Mouse (Mus musculus) intestine, embryonic 16.5 days (tissue): ENCODE measurements around the gene Smc1b. TPM values are rescaled to one million over a fixed set of nuclear protein-coding genes. Genes with fewer than 3 reads are reported as not detected.

ENCODE experiments used
- ATAC-seq: fragments of 200-750 bp; cut with Nextera tagmentation; 2 replicates; pipeline ENCODE4 v1.8.0; 2017; ENCODE audit warnings: moderate TSS enrichment, moderate library complexity
- H3K27ac ChIP-seq: fragments of 300-500 bp; sonication (generic); 2 replicates; pipeline ENCODE4 v1.5.1; 2014; ENCODE audit warnings: mild to moderate bottlenecking, low read length
- H3K27me3 ChIP-seq: fragments of 300-500 bp; sonication (generic); replicated peaks from 2 replicates; pipeline ENCODE4 v1.6.1; 2014; ENCODE audit warnings: low read length, control low read depth, mixed read lengths; ENCODE audit not compliant: control insufficient read depth, insufficient read depth
- H3K36me3 ChIP-seq: fragments of 300-500 bp; sonication (generic); 2 replicates; pipeline ENCODE4 v1.6.1; 2014; ENCODE audit warnings: low read length, control low read depth; ENCODE audit not compliant: control insufficient read depth, insufficient read depth
- H3K4me1 ChIP-seq: fragments of 300-500 bp; sonication (generic); 2 replicates; pipeline ENCODE4 v1.6.1; 2014; ENCODE audit warnings: low read length, control low read depth, mixed read lengths; ENCODE audit not compliant: control insufficient read depth, insufficient read depth
- H3K4me2 ChIP-seq: fragments of 300-500 bp; sonication (generic); 2 replicates; pipeline ENCODE4 v1.6.1; 2014; ENCODE audit warnings: low read depth, low read length, control low read depth
- H3K4me3 ChIP-seq: fragments of 300-500 bp; sonication (generic); 2 replicates; pipeline ENCODE4 v1.5.1; 2014; ENCODE audit warnings: mild to moderate bottlenecking, low read length
- H3K9ac ChIP-seq: fragments of 300-500 bp; sonication (generic); 2 replicates; pipeline ENCODE4 v1.6.1; 2014; ENCODE audit warnings: low read depth, low read length
- H3K9me3 ChIP-seq: fragments of 300-500 bp; sonication (generic); 2 replicates; pipeline ENCODE4 v1.6.1; 2016; ENCODE audit warnings: low read length, control low read depth; ENCODE audit not compliant: control insufficient read depth
- WGBS: fragments of 180-500 bp; shearing (Covaris S2); extraction: QIAGEN DNeasy Blood & Tissue Kit; methylation state at CpG from one replicate; pipeline ENCODE4 v1.1.7; 2014; 5-methylcytosine and 5-hydroxymethylcytosine counted together
- polyA plus RNA-seq: library from polyadenylated mRNA; unstranded; fragments of >200 nt; fragmentation: Nextera tagmentation; extraction: Ambion mirVana; gene quantifications from 2 replicates; pipeline ENCODE4 v1.2.1, GENCODE M21; 2015

Smc1b gene
- polyA plus RNA-seq = 0.13 and 0.17 TPM in 2 replicates

DNA sequence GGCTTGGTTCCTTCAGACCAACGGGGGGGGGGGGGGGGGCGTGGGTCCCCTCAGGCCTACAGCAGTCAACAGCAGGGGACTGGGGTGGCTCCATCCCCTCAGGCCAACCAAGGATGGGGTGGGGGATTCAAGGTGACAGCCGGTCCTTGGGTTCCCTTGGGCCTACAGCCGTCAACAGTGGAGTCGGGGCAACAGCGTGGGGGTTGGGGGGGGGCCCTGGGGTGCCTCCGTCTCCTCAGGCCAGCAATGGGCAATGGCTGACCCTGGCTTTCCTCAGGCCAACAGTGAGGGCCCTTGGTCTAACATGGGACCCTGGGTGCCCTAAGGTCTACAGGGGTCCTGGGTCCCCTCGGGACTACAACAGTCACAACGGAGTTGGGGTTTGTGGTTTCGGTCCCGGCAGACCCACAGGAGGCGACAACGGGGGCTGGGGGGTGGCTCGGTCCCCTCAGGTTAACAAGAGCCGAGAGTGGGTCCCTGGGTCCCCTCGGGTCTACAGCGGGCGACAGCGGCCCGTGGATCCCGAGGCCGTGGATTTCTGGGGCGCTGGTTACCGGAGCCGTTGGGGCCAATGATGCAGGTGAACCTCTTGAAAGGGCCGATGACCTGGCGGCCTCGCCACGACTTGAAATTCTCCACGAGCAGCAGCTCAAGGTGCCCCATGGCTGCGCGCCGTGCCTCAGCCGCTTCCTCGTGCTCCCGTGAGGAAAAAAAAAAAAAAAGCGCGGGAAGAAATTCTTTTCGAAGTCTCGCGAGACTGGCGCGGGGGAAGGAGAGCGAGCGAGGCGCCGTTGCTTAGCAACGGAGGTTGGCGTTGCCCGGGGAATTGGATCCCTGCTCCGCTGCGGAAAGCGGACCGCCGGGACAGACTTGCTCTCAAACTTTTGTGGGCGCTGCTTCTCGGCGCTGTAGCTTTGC, at the start of gene Smc1b, which contains the start of gene Ribc2:
Smc1b (minus strand) TSS at position 690 of the 918 bp plus-strand sequence.
Ribc2 (plus strand) TSS at position 804 of the 918 bp plus-strand sequence.
- Histone ChIP-seq H3K27ac (no peak within 1 kb of the TSS), H3K4me2 (peak within 1 kb of the TSS; percentile 55), H3K4me1 (peaks cover 4% of the 10 kb centered on the region; the same call in 1 of the 2 replicates), H3K4me3 (peak within 1 kb of the TSS; percentile 40), H3K27me3 (no peaks in the 10 kb centered on the region), H3K36me3 (no peaks in the 10 kb centered on the region), H3K9ac (no peak within 1 kb of the TSS), H3K9me3 (0 out of 2 replicates have a peak, but pooled peaks cover 2% of the 10 kb centered on the region)
- peak; percentile 48 for ATAC-seq
- 30% methylated on average over 56 of the region's 58 CpGs for WGBS

DNA sequence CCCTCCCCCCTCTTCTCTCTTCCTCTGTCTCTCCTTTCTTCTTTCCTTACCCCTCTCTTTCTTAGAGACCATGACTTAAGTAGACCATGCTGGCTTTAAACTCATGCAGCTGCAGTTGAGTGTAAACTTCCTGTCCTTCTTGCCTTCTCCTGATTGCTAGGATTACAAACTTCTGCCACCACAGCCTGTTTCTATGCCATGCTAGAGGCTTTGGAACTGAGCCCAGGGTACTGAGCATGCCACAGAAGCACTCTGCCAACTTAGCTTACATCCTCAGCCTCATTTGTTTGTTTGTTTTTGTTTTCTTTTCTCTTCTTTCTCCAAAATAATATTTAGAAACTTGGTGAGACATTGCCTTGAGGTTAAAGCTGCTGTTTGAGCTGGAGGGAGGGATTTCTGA, 48.6 kb upstream of the Smc1b start:
- no peaks in the 10 kb centered on the region for H3K36me3 ChIP-seq
- H3K4me2 ChIP-seq = no peak overlapping the region
- H3K9me3 ChIP-seq = peaks cover 4% of the 10 kb centered on the region; the same call in 1 of the 2 replicates
- peaks cover 6% of the 10 kb centered on the region; the same call in 1 of the 2 replicates for H3K4me1 ChIP-seq
- H3K4me3 ChIP-seq = no peak overlapping the region
- peak overlapping the region; percentile 53; the same call in 1 of the 2 replicates for H3K27ac ChIP-seq
- H3K27me3 ChIP-seq = no peaks in the 10 kb centered on the region
- ATAC-seq = no peak
- H3K9ac ChIP-seq = no peak overlapping the region

DNA sequence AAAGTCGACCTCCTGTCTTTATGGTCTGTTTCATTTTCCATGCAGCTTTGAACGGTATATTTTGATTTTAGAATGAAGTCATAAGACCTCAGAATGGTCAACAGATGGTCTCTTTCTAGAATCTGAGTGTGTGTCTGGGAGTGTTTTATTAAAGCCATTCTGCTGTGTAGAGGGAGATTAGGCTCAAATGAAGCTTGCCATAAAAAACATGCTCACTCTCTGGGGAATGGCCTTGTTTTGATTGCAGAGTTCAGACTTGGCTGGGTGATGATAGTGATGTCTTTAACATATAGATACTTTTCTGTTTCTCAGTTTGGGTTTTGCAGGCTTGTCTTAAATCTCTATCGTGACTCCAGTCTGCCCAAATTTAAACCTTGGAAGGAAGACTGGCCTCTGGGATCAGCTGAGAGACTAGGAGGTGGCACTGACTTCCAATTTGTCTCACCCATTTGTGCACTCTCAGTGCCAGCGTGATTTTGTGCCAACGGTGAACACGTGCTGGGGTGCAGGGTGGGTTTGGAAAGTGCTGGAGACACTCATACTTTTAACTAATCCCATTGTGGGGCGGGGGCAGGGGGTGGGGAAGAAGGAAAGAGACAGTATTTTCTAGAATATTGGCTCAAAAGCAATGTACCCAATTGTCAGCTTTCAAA, 47.9 kb upstream of the Smc1b start:
- peak overlapping the region; percentile 53; the same call in 1 of the 2 replicates for H3K27ac ChIP-seq
- H3K4me1 ChIP-seq = peaks cover 6% of the 10 kb centered on the region; the same call in 1 of the 2 replicates
- H3K9ac ChIP-seq = no peak overlapping the region
- H3K4me2 ChIP-seq = no peak overlapping the region
- 68% methylated on average over 7 of the region's 7 CpGs for WGBS
- H3K9me3 ChIP-seq = peaks cover 4% of the 10 kb centered on the region; the same call in 1 of the 2 replicates
- no peak overlapping the region for H3K4me3 ChIP-seq
- no peaks in the 10 kb centered on the region for H3K36me3 ChIP-seq
- no peaks in the 10 kb centered on the region for H3K27me3 ChIP-seq
- 0 out of 2 replicates have a peak, but pooled peaks have one; percentile 42 for ATAC-seq

GRCm38 (mm10) chr15:85178172-85178571, 46.4 kb upstream of the Smc1b start:
- H3K27ac ChIP-seq = no peak overlapping the region
- no peaks in the 10 kb centered on the region for H3K36me3 ChIP-seq
- no peak overlapping the region for H3K9ac ChIP-seq
- no peaks in the 10 kb centered on the region for H3K27me3 ChIP-seq
- 65% methylated on average over 6 of the region's 6 CpGs for WGBS
- peaks cover 6% of the 10 kb centered on the region; the same call in 1 of the 2 replicates for H3K4me1 ChIP-seq
- H3K4me3 ChIP-seq = no peak overlapping the region
- ATAC-seq = no peak
- H3K4me2 ChIP-seq = no peak overlapping the region
- H3K9me3 ChIP-seq = peaks cover 4% of the 10 kb centered on the region; the same call in 1 of the 2 replicates

- Histone ChIP-seq H3K4me3 (no peak overlapping the region), H3K4me2 (no peak overlapping the region), H3K27me3 (no peaks in the 10 kb centered on the region), H3K27ac (no peak overlapping the region), H3K9me3 (peaks cover 4% of the 10 kb centered on the region; the same call in 1 of the 2 replicates), H3K4me1 (peaks cover 6% of the 10 kb centered on the region; the same call in 1 of the 2 replicates), H3K36me3 (no peaks in the 10 kb centered on the region), H3K9ac (no peak overlapping the region)
- no peak for ATAC-seq
- 81% methylated on average over 8 of the region's 8 CpGs for WGBS
Measured at GRCm38 (mm10) chr15:85177576-85177975, 45.8 kb upstream of the Smc1b start.

DNA sequence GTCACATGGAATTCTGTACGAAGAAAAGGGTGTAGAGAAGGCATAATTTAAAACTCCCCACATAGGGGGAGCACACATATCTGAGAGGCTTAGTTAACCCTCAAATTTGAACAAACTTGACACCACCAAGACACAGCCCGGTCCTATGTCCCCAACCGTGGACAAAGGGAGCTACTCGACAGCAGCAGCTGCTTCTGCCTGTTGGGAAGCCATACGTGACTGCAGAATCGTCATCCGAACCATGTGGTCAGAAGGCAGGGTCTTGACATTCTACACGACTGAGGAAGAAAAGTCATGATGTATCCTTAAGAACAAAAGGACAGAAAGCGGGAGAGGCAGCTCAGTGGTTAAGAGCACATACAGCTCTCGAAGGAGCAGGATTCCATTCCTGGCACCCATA, 42.3 kb upstream of the Smc1b start:
- Histone ChIP-seq H3K4me3 (no peak overlapping the region), H3K9ac (no peak overlapping the region), H3K4me1 (peaks cover 3% of the 10 kb centered on the region; the same call in 1 of the 2 replicates), H3K4me2 (no peak overlapping the region), H3K9me3 (peaks cover 4% of the 10 kb centered on the region; the same call in 1 of the 2 replicates), H3K27me3 (no peaks in the 10 kb centered on the region), H3K27ac (peak overlapping the region; percentile 23; the same call in 1 of the 2 replicates), H3K36me3 (no peaks in the 10 kb centered on the region)
- no peak for ATAC-seq
- WGBS = 63% methylated on average over 10 of the region's 10 CpGs

- no peak overlapping the region for H3K9ac ChIP-seq
- no peak overlapping the region for H3K4me2 ChIP-seq
- H3K9me3 ChIP-seq = peaks cover 4% of the 10 kb centered on the region; the same call in 1 of the 2 replicates
- H3K4me1 ChIP-seq = peaks cover 3% of the 10 kb centered on the region; the same call in 1 of the 2 replicates
- H3K4me3 ChIP-seq = no peak overlapping the region
- H3K27me3 ChIP-seq = no peaks in the 10 kb centered on the region
- 56% methylated on average over 8 of the region's 8 CpGs for WGBS
- no peak overlapping the region; the same call in 1 of the 2 replicates for H3K27ac ChIP-seq
- H3K36me3 ChIP-seq = no peaks in the 10 kb centered on the region
- ATAC-seq = no peak
Measured at GRCm38 (mm10) chr15:85173425-85173824, 41.7 kb upstream of the Smc1b start.

- H3K4me1 ChIP-seq = peaks cover 3% of the 10 kb centered on the region; the same call in 1 of the 2 replicates
- 54% methylated on average over 2 of the region's 2 CpGs for WGBS
- peaks cover 4% of the 10 kb centered on the region; the same call in 1 of the 2 replicates for H3K9me3 ChIP-seq
- no peaks in the 10 kb centered on the region for H3K27me3 ChIP-seq
- peak overlapping the region; percentile 39; the same call in 1 of the 2 replicates for H3K27ac ChIP-seq
- no peaks in the 10 kb centered on the region for H3K36me3 ChIP-seq
- no peak overlapping the region for H3K4me3 ChIP-seq
- H3K9ac ChIP-seq = no peak overlapping the region
- peak; percentile 26; the same call in 1 of the 2 replicates for ATAC-seq
- H3K4me2 ChIP-seq = no peak overlapping the region
Measured at GRCm38 (mm10) chr15:85172054-85172453, 40.3 kb upstream of the Smc1b start.
